Mouse (Mus musculus) spleen, postnatal 36 days (tissue): ENCODE measurements at regions not wholly inside any gene's neighbourhood (a gene's known extent, or its start where the extent isn't known, plus 50 kb on each side); places are given as distances from the start of the nearest gene placed in this dataset.

Experiments
- DNase-seq, 2 experiments: peaks; one replicate each; pipeline ENCODE4 v3.0.0; 2022; ENCODE audit warnings: low spot score in 2 of 2, mixed read lengths in 1 of 2

- DNase-seq, result no peak
Measured at GRCm38 (mm10) chr15:88202736-88203135, 397.4 kb upstream of the Zdhhc25 start.

- no peak for DNase-seq
Measured at GRCm38 (mm10) chr15:88213356-88213755, 386.7 kb upstream of the Zdhhc25 start.

GRCm38 (mm10) chr15:88214286-88214685 is 385.8 kb upstream of the Zdhhc25 start:
- DNase-seq, result no peak

GRCm38 (mm10) chr15:88229456-88229855 is 370.6 kb upstream of the Zdhhc25 start:
- DNase-seq, result no peak

- DNase-seq, result no peak
Measured at GRCm38 (mm10) chr15:88244606-88245005, 355.5 kb upstream of the Zdhhc25 start.

GRCm38 (mm10) chr15:88245496-88246246 is 354.4 kb upstream of the Zdhhc25 start:
- DNase-seq, result no peak

- DNase-seq, result no peak
Measured at GRCm38 (mm10) chr15:88247974-88248625, 352.0 kb upstream of the Zdhhc25 start.

GRCm38 (mm10) chr15:88288051-88288450 is 312.1 kb upstream of the Zdhhc25 start:
- DNase-seq, result no peak

GRCm38 (mm10) chr15:88288696-88289095 is 311.4 kb upstream of the Zdhhc25 start:
- no peak for DNase-seq

GRCm38 (mm10) chr15:88290740-88291363 is 309.2 kb upstream of the Zdhhc25 start:
- no peak for DNase-seq

GRCm38 (mm10) chr15:88299061-88299460 is 301.0 kb upstream of the Zdhhc25 start:
- DNase-seq, result no peak

- no peak for DNase-seq
Measured at GRCm38 (mm10) chr15:88311158-88311557, 288.9 kb upstream of the Zdhhc25 start.

GRCm38 (mm10) chr15:88314810-88315459 is 285.2 kb upstream of the Zdhhc25 start:
- no peak for DNase-seq

- DNase-seq, result no peak
Measured at GRCm38 (mm10) chr15:88318048-88318447, 282.1 kb upstream of the Zdhhc25 start.

GRCm38 (mm10) chr15:88319527-88319926 is 280.6 kb upstream of the Zdhhc25 start:
- DNase-seq, result no peak

GRCm38 (mm10) chr15:88323584-88324375 is 276.3 kb upstream of the Zdhhc25 start:
- DNase-seq, result no peak

- no peak for DNase-seq
Measured at GRCm38 (mm10) chr15:88325108-88325507, 275.0 kb upstream of the Zdhhc25 start.

GRCm38 (mm10) chr15:88353206-88353605 is 246.9 kb upstream of the Zdhhc25 start:
- no peak for DNase-seq

- DNase-seq, result no peak
Measured at GRCm38 (mm10) chr15:88360375-88361035, 239.6 kb upstream of the Zdhhc25 start.

- no peak for DNase-seq
Measured at GRCm38 (mm10) chr15:88361351-88361750, 238.8 kb upstream of the Zdhhc25 start.

GRCm38 (mm10) chr15:88362966-88363365 is 237.1 kb upstream of the Zdhhc25 start:
- DNase-seq, result no peak
